Mouse (Mus musculus): ENCODE measurements around the gene Smagp.

GRCm38 (mm10) chr15:100639972-100640750, 3.4 kb upstream of the Smagp start:
- TF ChIP-seq POLR2A (IDR thresholded peaks at IDR 0.05; ENCODE audit: low read depth, low read length) (no peak), CTCF (IDR thresholded peaks at IDR 0.05; ENCODE audit: extremely low read depth, insufficient read length, insufficient replicate concordance, low read depth, low read length) (no peak)

Data from small intestine, adult 2 months (tissue).